30 mouse cellular contexts compared by ENCODE assay signal in the genomic region with DNA sequence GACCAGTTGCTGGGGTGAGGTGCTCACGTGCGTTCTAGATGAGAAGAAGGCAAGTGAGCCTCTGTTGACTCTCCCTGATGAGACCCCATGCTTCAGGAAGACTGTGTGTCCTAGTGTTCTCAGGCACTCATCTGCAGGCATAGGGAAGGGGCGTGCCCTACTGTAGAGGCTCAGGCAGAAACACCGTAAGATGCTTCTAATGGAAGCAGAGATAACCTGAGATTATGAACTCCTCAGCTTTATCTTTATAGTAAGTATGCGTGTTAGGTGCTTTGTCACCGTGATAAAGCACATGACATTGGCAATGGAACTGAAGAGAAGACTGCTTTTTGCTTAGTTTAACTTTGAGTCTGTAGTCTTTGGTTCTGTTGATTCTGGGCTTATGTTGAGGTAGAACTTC.
A peak's percentile ranks its signal among the peaks of the same experiment; 100 is the strongest.
DNase-seq lines count a peak whose midpoint lies in the region; ATAC-seq and TF ChIP-seq lines count a peak whose summit lies in the region.
"Had no signal": no experiment of that assay in that cellular context is flagged by ENCODE, and none has a peak within 500 bp of the region (broad histone marks: within the 10 kb centered on the region; RNA-seq: fewer than 3 reads in every experiment).

No protein-coding gene starts in this region.

- TF ChIP-seq CTCF in G1E (IDR thresholded peaks at IDR 0.05; ENCODE audit: low read depth, low read length), result no peak

- peak overlapping the region; percentile 44 for H3K4me2 ChIP-seq in liver, embryonic 13.5 days
- H3K4me2 ChIP-seq: embryonic facial prominence, embryonic 12.5 days; forebrain, embryonic 15.5 days; heart, embryonic 11.5 days; hindbrain, embryonic 14.5 days; limb, embryonic 12.5 days had no signal

- H3K27ac ChIP-seq in liver, embryonic 13.5 days, result peak overlapping the region; percentile 84
- H3K27ac ChIP-seq: embryonic facial prominence, embryonic 12.5 days; forebrain, embryonic 10.5 days; forebrain, embryonic 15.5 days; hindbrain, embryonic 14.5 days; limb, embryonic 12.5 days; macrophage; midbrain, embryonic 10.5 days had no signal

- WGBS in liver, embryonic 13.5 days (ENCODE audit: insufficient replicate concordance), result 33% methylated on average over 6 of the region's 6 CpGs

- H3K4me1 ChIP-seq in G1E (ENCODE audit: insufficient read depth, low read depth, low read length), result peaks cover 86% of the 10 kb centered on the region
- H3K4me1 ChIP-seq in liver, embryonic 13.5 days (replicated peaks), result peaks cover 75% of the 10 kb centered on the region

- H3K9me3 ChIP-seq in G1E (replicated peaks), result no peaks in the 10 kb centered on the region
- H3K9me3 ChIP-seq in liver, embryonic 13.5 days (replicated peaks), result no peaks in the 10 kb centered on the region
- H3K9me3 ChIP-seq: embryonic facial prominence, embryonic 12.5 days; forebrain, embryonic 10.5 days; forebrain, embryonic 15.5 days; limb, embryonic 12.5 days; midbrain, embryonic 10.5 days had no signal

- peaks cover 15% of the 10 kb centered on the region for H3K36me3 ChIP-seq in G1E (replicated peaks)
- no peaks in the 10 kb centered on the region for H3K36me3 ChIP-seq in liver, embryonic 13.5 days
- H3K36me3 ChIP-seq: embryonic facial prominence, embryonic 12.5 days; forebrain, embryonic 10.5 days; forebrain, embryonic 15.5 days; limb, embryonic 12.5 days; midbrain, embryonic 10.5 days had no signal

- no peak overlapping the region for H3K9ac ChIP-seq in liver, embryonic 13.5 days
- H3K9ac ChIP-seq: embryonic facial prominence, embryonic 12.5 days; forebrain, embryonic 15.5 days; hindbrain, embryonic 14.5 days; limb, embryonic 12.5 days had no signal

- ATAC-seq in G1E (ENCODE audit: extremely low read depth, insufficient number of reproducible peaks, low FRiP score, poor library complexity, severe bottlenecking), result peak; percentile 89
- peak; percentile 88 for ATAC-seq in liver, embryonic 13.5 days (ENCODE audit: low read depth)
- ATAC-seq in megakaryocyte progenitor cell, adult 5-6 weeks (replicated peaks; ENCODE audit: poor library complexity), result peak; percentile 75
- no peak for ATAC-seq in CD4-positive, CD25-positive, alpha-beta regulatory T cell, adult 4 months
- ATAC-seq: activated CD4-positive, CD25-positive, alpha-beta regulatory T cell, adult 4 months; forebrain, embryonic 15.5 days; intestine, postnatal 0 days; lung, postnatal 0 days had no signal

- peak; percentile 60 for DNase-seq in G1E (ENCODE audit: low spot score)
- DNase-seq in c-Kit-positive CD71-positive TER-119-negative erythroid progenitor cells, embryonic 14.5 days (ENCODE audit: low read depth), result peak; percentile 40
- DNase-seq in liver, embryonic 13.5 days, result peak; percentile 56
- no peak for DNase-seq in urinary bladder, postnatal 25 days (ENCODE audit: low spot score)
- DNase-seq in spleen, postnatal 10 days (ENCODE audit: low spot score in 2 of 2), result no peak
- DNase-seq: adrenal gland, adult 2 months; cerebellum, adult 11-12 months; cerebellum, adult 9-11 months; embryo, embryonic 11 days; gastrocnemius, postnatal 36 days; heart, adult 18-20 months; kidney, adult 9 months; kidney, postnatal 10 days; lung, adult 18-20 months; retina, postnatal 1 day; right cerebral cortex, postnatal 25 days; thymus, postnatal 14 days had no signal

- H3K4me3 ChIP-seq in G1E (ENCODE audit: low read depth, low read length), result peak overlapping the region; percentile 58; the same call in 1 of the 2 replicates
- no peak overlapping the region for H3K4me3 ChIP-seq in liver, embryonic 13.5 days (replicated peaks)
- H3K4me3 ChIP-seq: embryonic facial prominence, embryonic 12.5 days; forebrain, embryonic 10.5 days; forebrain, embryonic 15.5 days; limb, embryonic 12.5 days; midbrain, embryonic 10.5 days had no signal

- no peaks in the 10 kb centered on the region for H3K27me3 ChIP-seq in G1E (ENCODE audit: insufficient read depth, low read length)
- 0 out of 2 replicates have a peak, but pooled peaks cover 2% of the 10 kb centered on the region for H3K27me3 ChIP-seq in liver, embryonic 13.5 days
- H3K27me3 ChIP-seq: embryonic facial prominence, embryonic 12.5 days; forebrain, embryonic 15.5 days; limb, embryonic 12.5 days had no signal

Comparison
In these comparisons a context has a peak if more than half of its experiments do, and no peak if none do; other contexts are left out.
1. DNase-seq: peak in G1E (single experiment), c-Kit-positive CD71-positive TER-119-negative erythroid progenitor cells, embryonic 14.5 days (single experiment) and liver, embryonic 13.5 days (single experiment); none in urinary bladder, postnatal 25 days (single experiment) and spleen, postnatal 10 days (0 of 2).